ENCODE assay signal across 31 mouse cellular contexts in the genomic region with DNA sequence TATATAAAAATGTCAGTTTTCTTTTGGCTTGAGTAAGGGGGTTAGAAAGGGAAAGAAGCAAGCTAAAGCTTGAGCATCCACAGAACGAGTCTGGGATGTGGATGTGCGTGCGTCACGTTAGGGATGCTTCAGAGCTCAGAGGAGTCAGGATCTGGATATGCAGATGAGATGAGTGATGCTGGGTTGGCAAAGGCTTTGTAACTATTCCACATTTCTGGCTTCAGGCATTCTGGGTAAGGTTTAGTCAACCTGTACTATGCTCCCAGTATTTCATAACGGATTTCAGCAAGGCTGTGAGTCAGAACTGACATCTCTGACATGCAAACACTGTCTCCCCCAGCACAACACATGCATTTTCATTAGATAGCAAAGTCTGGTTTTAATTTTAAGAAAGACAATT. TPM values are rescaled to one million over a fixed set of nuclear protein-coding genes. Genes with fewer than 3 reads are reported as not detected.
DNase-seq lines count a peak whose midpoint lies in the region; ATAC-seq and TF ChIP-seq lines count a peak whose summit lies in the region.
"Had no signal": no experiment of that assay in that cellular context is flagged by ENCODE, and none has a peak within 500 bp of the region (broad histone marks: within the 10 kb centered on the region; RNA-seq: fewer than 3 reads in every experiment).

No protein-coding gene starts in this region.

- TF ChIP-seq CTCF in liver, adult 2 months (IDR thresholded peaks at IDR 0.05; ENCODE audit: low read depth, low read length): no peak

- WGBS in heart, embryonic 10.5 days: 89% methylated on average over 5 of the region's 5 CpGs
- WGBS in liver, adult 2 months: 84% methylated on average over 5 of the region's 5 CpGs
- 92% methylated on average over 5 of the region's 5 CpGs for WGBS in liver, embryonic 11.5 days

- H3K36me3 ChIP-seq in heart, embryonic 10.5 days: peaks cover 83% of the 10 kb centered on the region
- H3K36me3 ChIP-seq in liver, adult 2 months (ENCODE audit: control insufficient read depth, insufficient read depth, low read length): peaks cover 26% of the 10 kb centered on the region; the same call in 1 of the 2 replicates
- peaks cover 9% of the 10 kb centered on the region; the same call in 1 of the 2 replicates for H3K36me3 ChIP-seq in liver, embryonic 11.5 days (ENCODE audit: control insufficient read depth, insufficient read depth, low read length)

- peaks cover 7% of the 10 kb centered on the region for H3K4me1 ChIP-seq in heart, embryonic 10.5 days
- no peaks in the 10 kb centered on the region for H3K4me1 ChIP-seq in liver, adult 2 months (ENCODE audit: control insufficient read depth, insufficient read depth, low read length)
- no peaks in the 10 kb centered on the region for H3K4me1 ChIP-seq in liver, embryonic 11.5 days (replicated peaks; ENCODE audit: control insufficient read depth, insufficient read depth, low read length)
- H3K4me1 ChIP-seq: embryonic facial prominence, embryonic 12.5 days; embryonic facial prominence, embryonic 15.5 days; forebrain, embryonic 12.5 days; forebrain, embryonic 15.5 days; heart, embryonic 15.5 days; hindbrain, embryonic 10.5 days; hindbrain, embryonic 13.5 days had no signal

- ATAC-seq in liver, embryonic 11.5 days (replicated peaks; ENCODE audit: low FRiP score): no peak
- ATAC-seq: CD4-positive, CD25-positive, alpha-beta regulatory T cell, adult 4 months; forebrain, embryonic 15.5 days; hindbrain, embryonic 16.5 days; Patski had no signal

- H3K79me2 ChIP-seq in liver, adult 2 months (ENCODE audit: control insufficient read depth, insufficient read depth, low read length): no peaks in the 10 kb centered on the region

- peak; percentile 55 for DNase-seq in heart, embryonic 10.5 days (ENCODE audit: low spot score)
- DNase-seq in heart, adult 18-20 months: no peak
- peak; percentile 37 for DNase-seq in liver, adult 2 months (ENCODE audit: extremely low read depth, low read depth, low spot score)
- no peak for DNase-seq in liver, embryonic 11.5 days (ENCODE audit: low spot score)
- peak; percentile 22 for DNase-seq in right cerebral cortex, adult 18-20 months
- no peak for DNase-seq in right cerebral cortex, postnatal 36 days (ENCODE audit: low spot score in 2 of 2)
- DNase-seq in fat pad, adult 2 months (ENCODE audit: extremely low read depth, low read depth, low spot score): peak; percentile 5
- DNase-seq in kidney, postnatal 4 days: no peak
- DNase-seq: adrenal gland, postnatal 10 days; adrenal gland, postnatal 36 days; cerebellum, adult 11 months; cerebellum, adult 2 months; cerebellum, adult 9-11 months; cerebellum, postnatal 25 days; gastrocnemius, adult 2 months; gastrocnemius, postnatal 14 days; heart, adult 2 months; heart, postnatal 10 days; heart, postnatal 36 days had no signal

- TF ChIP-seq POLR2A in liver, adult 2 months (IDR thresholded peaks at IDR 0.05; ENCODE audit: extremely low read depth, insufficient read depth, low read length): no peak

- no peak overlapping the region for H3K9ac ChIP-seq in liver, adult 2 months (ENCODE audit: low read depth, low read length)
- H3K9ac ChIP-seq in liver, embryonic 11.5 days (ENCODE audit: low read depth, low read length): no peak overlapping the region
- H3K9ac ChIP-seq: embryonic facial prominence, embryonic 12.5 days; embryonic facial prominence, embryonic 15.5 days; forebrain, embryonic 12.5 days; forebrain, embryonic 15.5 days; heart, embryonic 12.5 days; heart, embryonic 15.5 days; hindbrain, embryonic 13.5 days had no signal

- H3K27ac ChIP-seq in heart, embryonic 10.5 days: no peak overlapping the region
- no peak overlapping the region for H3K27ac ChIP-seq in liver, adult 2 months (replicated peaks; ENCODE audit: insufficient read depth, low read depth, low read length)
- H3K27ac ChIP-seq in liver, embryonic 11.5 days (ENCODE audit: low read depth, low read length): no peak overlapping the region
- H3K27ac ChIP-seq: embryonic facial prominence, embryonic 12.5 days; embryonic facial prominence, embryonic 15.5 days; forebrain, embryonic 12.5 days; forebrain, embryonic 15.5 days; gastrocnemius, adult 2 months; heart, adult 2 months; heart, embryonic 15.5 days; hindbrain, embryonic 10.5 days; hindbrain, embryonic 13.5 days had no signal

- H3K4me3 ChIP-seq in heart, embryonic 10.5 days: no peak overlapping the region
- H3K4me3 ChIP-seq in liver, adult 2 months (ENCODE audit: insufficient read depth, low read depth, low read length): no peak overlapping the region
- no peak overlapping the region for H3K4me3 ChIP-seq in liver, embryonic 11.5 days (ENCODE audit: low read depth, low read length)
- H3K4me3 ChIP-seq: embryonic facial prominence, embryonic 12.5 days; embryonic facial prominence, embryonic 15.5 days; forebrain, embryonic 12.5 days; forebrain, embryonic 15.5 days; gastrocnemius, adult 2 months; heart, adult 2 months; heart, embryonic 12.5 days; heart, embryonic 15.5 days; hindbrain, embryonic 10.5 days; hindbrain, embryonic 13.5 days had no signal

- H3K4me2 ChIP-seq in liver, embryonic 11.5 days: no peak overlapping the region
- H3K4me2 ChIP-seq: embryonic facial prominence, embryonic 12.5 days; embryonic facial prominence, embryonic 15.5 days; forebrain, embryonic 12.5 days; forebrain, embryonic 15.5 days; heart, embryonic 12.5 days; heart, embryonic 15.5 days; hindbrain, embryonic 13.5 days had no signal

- no peaks in the 10 kb centered on the region for H3K27me3 ChIP-seq in heart, embryonic 10.5 days (ENCODE audit: insufficient read depth, poor library complexity, severe bottlenecking)
- no peaks in the 10 kb centered on the region for H3K27me3 ChIP-seq in liver, adult 2 months (ENCODE audit: control insufficient read depth, insufficient read depth, low read length)
- no peaks in the 10 kb centered on the region for H3K27me3 ChIP-seq in liver, embryonic 11.5 days (replicated peaks; ENCODE audit: control insufficient read depth, insufficient read depth, low read length)
- H3K27me3 ChIP-seq: embryonic facial prominence, embryonic 12.5 days; embryonic facial prominence, embryonic 15.5 days; forebrain, embryonic 12.5 days; forebrain, embryonic 15.5 days; heart, embryonic 12.5 days; heart, embryonic 15.5 days; hindbrain, embryonic 13.5 days; Patski had no signal

- H3K9me3 ChIP-seq in heart, embryonic 10.5 days: no peaks in the 10 kb centered on the region
- H3K9me3 ChIP-seq in liver, embryonic 11.5 days (ENCODE audit: control insufficient read depth, low read length): no peaks in the 10 kb centered on the region
- H3K9me3 ChIP-seq: embryonic facial prominence, embryonic 12.5 days; embryonic facial prominence, embryonic 15.5 days; forebrain, embryonic 12.5 days; forebrain, embryonic 15.5 days; heart, embryonic 12.5 days; heart, embryonic 15.5 days; hindbrain, embryonic 10.5 days; hindbrain, embryonic 13.5 days had no signal

RNA-seq across cellular contexts. Expression of a gene that starts 20.4 kb away (rescaled TPM):
- 45.0 and 57.7 TPM in 2 replicates for polyA plus RNA-seq in heart, embryonic 10.5 days (2016; fragmentation: Nextera tagmentation; extraction: Ambion mirVana)
- total RNA-seq in heart, adult 18-20 months (2021): 10 to 100 TPM; 52.9 to 57.5 TPM
- total RNA-seq in liver, adult 2 months (2014; rRNA removed): 19.1 and 20.0 TPM in 2 replicates
- polyA plus RNA-seq in liver, adult 2 months (2012; rRNA removed): 10.8 and 12.0 TPM in 2 replicates
- polyA plus RNA-seq in liver, embryonic 11.5 days (2014; fragmentation: Nextera tagmentation; extraction: Ambion mirVana): 28.7 and 34.3 TPM in 2 replicates

RNA-seq across cellular contexts. Expression of a gene that starts 44.7 kb away (rescaled TPM):
- polyA plus RNA-seq in heart, embryonic 10.5 days (2016; fragmentation: Nextera tagmentation; extraction: Ambion mirVana): 50.8 and 65.4 TPM in 2 replicates
- 10 to 100 TPM; 42.5 to 44.2 TPM for total RNA-seq in heart, adult 18-20 months (2021)
- 10.6 and 14.3 TPM in 2 replicates for total RNA-seq in liver, adult 2 months (2014; rRNA removed)
- 14.2 and 15.3 TPM in 2 replicates for polyA plus RNA-seq in liver, adult 2 months (2012; rRNA removed)
- polyA plus RNA-seq in liver, embryonic 11.5 days (2014; fragmentation: Nextera tagmentation; extraction: Ambion mirVana): 12.9 and 13.1 TPM in 2 replicates
- total RNA-seq: MEL had no signal

Comparison
In these comparisons a context has a peak if more than half of its experiments do, and no peak if none do; other contexts are left out.
1. DNase-seq: peak in heart, embryonic 10.5 days (single experiment), liver, adult 2 months (single experiment), right cerebral cortex, adult 18-20 months (single experiment) and fat pad, adult 2 months (single experiment); none in heart, adult 18-20 months (0 of 2), liver, embryonic 11.5 days (single experiment), right cerebral cortex, postnatal 36 days (0 of 2) and kidney, postnatal 4 days (0 of 2).